Mouse (Mus musculus): Measurements from ENCODE around the gene Krtap3-3. TPM values are rescaled to one million over a fixed set of nuclear protein-coding genes. Genes with fewer than 3 reads are reported as not detected.

Krtap3-3 gene
- polyA plus RNA-seq, 1 experiment = not detected

- H3K4me3 ChIP-seq (ENCODE audit: insufficient read depth, low read depth, low read length) = no peak within 1 kb of the TSS
- H3K27ac ChIP-seq (ENCODE audit: insufficient read depth, low read depth, low read length) = no peak within 1 kb of the TSS
- H3K4me1 ChIP-seq (ENCODE audit: control insufficient read depth, insufficient read depth, low read length) = no peaks in the 10 kb centered on the region
- 56% methylated on average over 13 of the region's 13 CpGs for WGBS
- TF ChIP-seq CTCF (IDR thresholded peaks at IDR 0.05; ENCODE audit: insufficient read depth, low read depth, low read length) (no peak), POLR2A (IDR thresholded peaks at IDR 0.05; ENCODE audit: insufficient read depth, low read depth, low read length) (no peak)
Observed at GRCm38 (mm10) chr11:99521288-99521860, 29.3 kb downstream of the Krtap3-3 start, which contains the start of gene Krt39. Gene Krt39, minus strand, starts transcription at chr11:99521338.

- no peak overlapping the region for H3K27ac ChIP-seq (ENCODE audit: insufficient read depth, low read depth, low read length)
- 89% methylated on average over 8 of the region's 8 CpGs for WGBS
- no peak for TF ChIP-seq CTCF (IDR thresholded peaks at IDR 0.05; ENCODE audit: insufficient read depth, low read depth, low read length)
- TF ChIP-seq POLR2A (IDR thresholded peaks at IDR 0.05; ENCODE audit: insufficient read depth, low read depth, low read length) = no peak
- H3K4me3 ChIP-seq (ENCODE audit: insufficient read depth, low read depth, low read length) = no peak overlapping the region
- no peaks in the 10 kb centered on the region for H3K4me1 ChIP-seq (ENCODE audit: control insufficient read depth, insufficient read depth, low read length)
Observed at GRCm38 (mm10) chr11:99514098-99514497, 36.6 kb downstream of the Krtap3-3 start.

Other genes with a start within 250 kb of the Krtap3-3 start
- gene Krt25, start 227.9 kb downstream of the Krtap3-3 start, polyA plus RNA-seq (2012; ENCODE audit: insufficient read depth, insufficient read length, low replicate concordance, missing spikeins) = not detected in 2 replicates
- gene Krt26, start 212.9 kb downstream of the Krtap3-3 start, polyA plus RNA-seq (2012; ENCODE audit: insufficient read depth, insufficient read length, low replicate concordance, missing spikeins) = not detected in 2 replicates
- gene Krt27, start 199.8 kb downstream of the Krtap3-3 start, polyA plus RNA-seq (2012; ENCODE audit: insufficient read depth, insufficient read length, low replicate concordance, missing spikeins) = not detected in 2 replicates
- gene Krt28, start 176.0 kb downstream of the Krtap3-3 start, polyA plus RNA-seq (2012; ENCODE audit: insufficient read depth, insufficient read length, low replicate concordance, missing spikeins) = not detected in 2 replicates
- gene Krt10, start 161.5 kb downstream of the Krtap3-3 start, polyA plus RNA-seq (2012; ENCODE audit: insufficient read depth, insufficient read length, low replicate concordance, missing spikeins) = not detected in 2 replicates
- not detected in 2 replicates for gene Krt12, start 128.6 kb downstream of the Krtap3-3 start, polyA plus RNA-seq (2012; ENCODE audit: insufficient read depth, insufficient read length, low replicate concordance, missing spikeins)
- not detected in 2 replicates for gene Krt20, start 112.7 kb downstream of the Krtap3-3 start, polyA plus RNA-seq (2012; ENCODE audit: insufficient read depth, insufficient read length, low replicate concordance, missing spikeins)
- not detected in 2 replicates for gene Krt23, start 57.7 kb downstream of the Krtap3-3 start, polyA plus RNA-seq (2012; ENCODE audit: insufficient read depth, insufficient read length, low replicate concordance, missing spikeins)
- not detected in 2 replicates for gene Krt39, start 29.5 kb downstream of the Krtap3-3 start, polyA plus RNA-seq (2012; ENCODE audit: insufficient read depth, insufficient read length, low replicate concordance, missing spikeins)
- not detected in 2 replicates for gene Krt40, start 7.7 kb downstream of the Krtap3-3 start, polyA plus RNA-seq (2012; ENCODE audit: insufficient read depth, insufficient read length, low replicate concordance, missing spikeins)
- gene Krtap3-2, start 6.0 kb upstream of the Krtap3-3 start, polyA plus RNA-seq (2012; ENCODE audit: insufficient read depth, insufficient read length, low replicate concordance, missing spikeins) = not detected in 2 replicates
- not detected in 2 replicates for gene Gm11939, start 8.6 kb upstream of the Krtap3-3 start, polyA plus RNA-seq (2012; ENCODE audit: insufficient read depth, insufficient read length, low replicate concordance, missing spikeins)
- not detected in 2 replicates for gene Krtap3-1, start 15.8 kb upstream of the Krtap3-3 start, polyA plus RNA-seq (2012; ENCODE audit: insufficient read depth, insufficient read length, low replicate concordance, missing spikeins)
- not detected in 2 replicates for gene Krtap1-5, start 30.2 kb upstream of the Krtap3-3 start, polyA plus RNA-seq (2012; ENCODE audit: insufficient read depth, insufficient read length, low replicate concordance, missing spikeins)
- not detected in 2 replicates for gene Krtap1-4, start 32.8 kb upstream of the Krtap3-3 start, polyA plus RNA-seq (2012; ENCODE audit: insufficient read depth, insufficient read length, low replicate concordance, missing spikeins)
- not detected in 2 replicates for gene Krtap1-3, start 40.5 kb upstream of the Krtap3-3 start, polyA plus RNA-seq (2012; ENCODE audit: insufficient read depth, insufficient read length, low replicate concordance, missing spikeins)
- not detected in 2 replicates for gene Krtap9-3, start 47.2 kb upstream of the Krtap3-3 start, polyA plus RNA-seq (2012; ENCODE audit: insufficient read depth, insufficient read length, low replicate concordance, missing spikeins)
- gene Gm11938, start 52.4 kb upstream of the Krtap3-3 start, polyA plus RNA-seq (2012; ENCODE audit: insufficient read depth, insufficient read length, low replicate concordance, missing spikeins) = not detected in 2 replicates
- gene Gm11937, start 59.3 kb upstream of the Krtap3-3 start, polyA plus RNA-seq (2012; ENCODE audit: insufficient read depth, insufficient read length, low replicate concordance, missing spikeins) = not detected in 2 replicates
- gene Krtap2-4, start 64.0 kb upstream of the Krtap3-3 start, polyA plus RNA-seq (2012; ENCODE audit: insufficient read depth, insufficient read length, low replicate concordance, missing spikeins) = not detected in 2 replicates
- gene Gm11562, start 69.6 kb upstream of the Krtap3-3 start, polyA plus RNA-seq (2012; ENCODE audit: insufficient read depth, insufficient read length, low replicate concordance, missing spikeins) = not detected in 2 replicates
- not detected in 2 replicates for gene Krtap4-1, start 77.4 kb upstream of the Krtap3-3 start, polyA plus RNA-seq (2012; ENCODE audit: insufficient read depth, insufficient read length, low replicate concordance, missing spikeins)
- gene Krtap4-2, start 84.2 kb upstream of the Krtap3-3 start, polyA plus RNA-seq (2012; ENCODE audit: insufficient read depth, insufficient read length, low replicate concordance, missing spikeins) = not detected in 2 replicates
- not detected in 2 replicates for gene Krtap4-7, start 93.2 kb upstream of the Krtap3-3 start, polyA plus RNA-seq (2012; ENCODE audit: insufficient read depth, insufficient read length, low replicate concordance, missing spikeins)
- not detected in 2 replicates for gene Gm11555, start 99.4 kb upstream of the Krtap3-3 start, polyA plus RNA-seq (2012; ENCODE audit: insufficient read depth, insufficient read length, low replicate concordance, missing spikeins)
- gene Gm11563, start 108.1 kb upstream of the Krtap3-3 start, polyA plus RNA-seq (2012; ENCODE audit: insufficient read depth, insufficient read length, low replicate concordance, missing spikeins) = not detected in 2 replicates
- gene Krtap4-6, start 115.1 kb upstream of the Krtap3-3 start, polyA plus RNA-seq (2012; ENCODE audit: insufficient read depth, insufficient read length, low replicate concordance, missing spikeins) = not detected in 2 replicates
- gene Gm14190, start 139.9 kb upstream of the Krtap3-3 start, polyA plus RNA-seq (2012; ENCODE audit: insufficient read depth, insufficient read length, low replicate concordance, missing spikeins) = not detected in 2 replicates
- not detected in 2 replicates for gene Gm14180, start 183.4 kb upstream of the Krtap3-3 start, polyA plus RNA-seq (2012; ENCODE audit: insufficient read depth, insufficient read length, low replicate concordance, missing spikeins)
- not detected in 2 replicates for gene Gm11595, start 222.0 kb upstream of the Krtap3-3 start, polyA plus RNA-seq (2012; ENCODE audit: insufficient read depth, insufficient read length, low replicate concordance, missing spikeins)
- gene Krtap4-8, start 229.8 kb upstream of the Krtap3-3 start, polyA plus RNA-seq (2012; ENCODE audit: insufficient read depth, insufficient read length, low replicate concordance, missing spikeins) = not detected in 2 replicates
- not detected in 2 replicates for gene Krtap4-9, start 234.3 kb upstream of the Krtap3-3 start, polyA plus RNA-seq (2012; ENCODE audit: insufficient read depth, insufficient read length, low replicate concordance, missing spikeins)
- gene Gm11596, start 242.6 kb upstream of the Krtap3-3 start, polyA plus RNA-seq (2012; ENCODE audit: insufficient read depth, insufficient read length, low replicate concordance, missing spikeins) = not detected in 2 replicates
- not detected in 2 replicates for gene Gm11569, start 248.1 kb upstream of the Krtap3-3 start, polyA plus RNA-seq (2012; ENCODE audit: insufficient read depth, insufficient read length, low replicate concordance, missing spikeins)

Measured in olfactory bulb, adult 2 months (tissue).